Mouse (Mus musculus) liver, postnatal 0 days (tissue): ENCODE data around the gene Prpf39. TPM values are rescaled to one million over a fixed set of nuclear protein-coding genes. Genes with fewer than 3 reads are reported as not detected.
A peak's percentile ranks its signal among the peaks of the same experiment; 100 is the strongest.

ENCODE experiments used
- ATAC-seq: fragments of 200-750 bp; cut with Nextera tagmentation; 2 replicates; pipeline ENCODE4 v1.8.0; 2017; ENCODE audit warnings: mild to moderate bottlenecking, moderate library complexity
- DNase-seq: peaks from one replicate; pipeline ENCODE4 v3.0.0-alpha.2; 2016
- H3K27ac ChIP-seq: fragments of 300-500 bp; sonication (generic); 2 replicates; pipeline ENCODE4 v1.5.1; 2014; ENCODE audit warnings: antibody characterized with exemption, moderate library complexity, mild to moderate bottlenecking, low read depth
- H3K27me3 ChIP-seq: fragments of 300-500 bp; sonication (generic); 2 replicates; pipeline ENCODE4 v1.6.1; 2014; ENCODE audit warnings: low read length, control low read depth, mixed read lengths; ENCODE audit not compliant: insufficient read depth
- H3K36me3 ChIP-seq: fragments of 300-500 bp; sonication (generic); replicated peaks from 2 replicates; pipeline ENCODE4 v1.6.1; 2014; ENCODE audit warnings: mild to moderate bottlenecking, control low read depth, low read length, moderate library complexity, mixed read lengths; ENCODE audit not compliant: insufficient read depth
- H3K4me1 ChIP-seq: fragments of 300-500 bp; sonication (generic); 2 replicates; pipeline ENCODE4 v1.6.1; 2014; ENCODE audit warnings: antibody characterized with exemption, mild to moderate bottlenecking, control low read depth; ENCODE audit not compliant: insufficient read depth
- H3K4me2 ChIP-seq: fragments of 300-500 bp; sonication (generic); 2 replicates; pipeline ENCODE4 v1.6.1; 2014; ENCODE audit warnings: low read depth, mild to moderate bottlenecking, low read length, moderate library complexity, mixed read lengths
- H3K4me3 ChIP-seq: fragments of 300-500 bp; sonication (generic); 2 replicates; pipeline ENCODE4 v1.5.1; 2014; ENCODE audit warnings: low read depth, low read length
- H3K9ac ChIP-seq: fragments of 300-500 bp; sonication (generic); replicated peaks from 2 replicates; pipeline ENCODE4 v1.6.1; 2014; ENCODE audit warnings: mild to moderate bottlenecking, moderate library complexity
- H3K9me3 ChIP-seq: fragments of 300-500 bp; sonication (generic); 2 replicates; pipeline ENCODE4 v1.6.1; 2016; ENCODE audit warnings: mild to moderate bottlenecking, control low read depth, low read length, mixed read lengths
- CTCF ChIP-seq: sonication (generic); IDR thresholded peaks from 2 replicates; pipeline ENCODE4 v1.5.1; 2016; ENCODE audit warnings: antibody characterized with exemption, low read depth
- EP300 ChIP-seq: IDR thresholded peaks from 2 replicates; pipeline ENCODE4 v1.6.1; 2016; ENCODE audit warnings: antibody characterized with exemption, low read depth, mild to moderate bottlenecking
- WGBS: fragments of 180-500 bp; shearing (Covaris S2); extraction: QIAGEN DNeasy Blood & Tissue Kit; methylation state at CpG from one replicate; pipeline ENCODE4 v1.1.7; 2014; ENCODE audit not compliant: insufficient replicate concordance; 5-methylcytosine and 5-hydroxymethylcytosine counted together
- polyA plus RNA-seq: library from polyadenylated mRNA; unstranded; fragments of >200 nt; fragmentation: Nextera tagmentation; extraction: Ambion mirVana; gene quantifications from 2 replicates; pipeline ENCODE4 v1.2.1, GENCODE M21; 2015

The Prpf39 gene
- polyA plus RNA-seq, result 9.8 and 12.4 TPM in 2 replicates

DNA sequence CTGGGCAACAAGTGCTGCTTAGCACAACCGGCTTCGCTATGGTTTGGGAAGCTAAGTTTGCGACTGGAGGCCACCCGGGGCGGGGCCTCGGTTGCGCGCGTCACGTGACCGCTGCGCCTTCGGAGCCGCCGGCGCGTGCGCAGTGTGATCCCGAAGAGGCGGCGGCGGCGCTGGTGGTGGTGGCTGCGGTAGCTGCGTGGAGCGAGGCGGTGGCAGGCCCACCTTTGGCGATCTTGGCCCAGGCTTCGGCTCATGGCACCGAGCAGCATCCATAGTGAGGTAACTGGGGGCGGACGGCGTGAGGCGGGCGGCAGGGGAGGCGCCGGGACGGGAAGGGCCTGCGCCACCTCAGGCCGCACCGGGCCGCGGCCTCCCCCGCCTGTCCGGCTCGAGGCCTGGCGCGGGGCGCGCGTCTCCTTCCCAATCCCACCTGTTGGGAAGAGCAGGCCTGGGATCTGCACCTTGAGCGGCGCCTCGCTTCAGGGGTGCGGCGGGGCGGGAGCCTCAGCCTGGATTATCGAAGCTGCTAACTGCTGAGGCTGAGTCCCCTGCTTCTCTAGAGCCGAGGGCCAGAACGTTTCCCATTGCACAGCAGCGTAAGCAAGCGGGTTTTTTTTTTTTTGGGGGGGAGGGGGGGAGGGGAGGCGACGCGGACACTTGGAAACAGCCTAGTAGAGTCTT lies at the start of gene Prpf39:
Gene Prpf39, plus strand, starts transcription at position 144 of the 681 bp plus-strand sequence.
- DNase-seq (peak; percentile 93), ATAC-seq (peak; percentile 97)
- Histone ChIP-seq H3K4me2 (peak within 1 kb of the TSS; percentile 76), H3K27ac (peak within 1 kb of the TSS; percentile 93), H3K4me1 (peaks cover 13% of the 10 kb centered on the region), H3K9me3 (no peaks in the 10 kb centered on the region), H3K4me3 (peak within 1 kb of the TSS; percentile 95), H3K36me3 (no peaks in the 10 kb centered on the region), H3K9ac (peak within 1 kb of the TSS; percentile 95), H3K27me3 (no peaks in the 10 kb centered on the region)
- WGBS, result under 1% methylated on average over 56 of the region's 65 CpGs
- TF ChIP-seq EP300 (no peak), CTCF (no peak)

DNA sequence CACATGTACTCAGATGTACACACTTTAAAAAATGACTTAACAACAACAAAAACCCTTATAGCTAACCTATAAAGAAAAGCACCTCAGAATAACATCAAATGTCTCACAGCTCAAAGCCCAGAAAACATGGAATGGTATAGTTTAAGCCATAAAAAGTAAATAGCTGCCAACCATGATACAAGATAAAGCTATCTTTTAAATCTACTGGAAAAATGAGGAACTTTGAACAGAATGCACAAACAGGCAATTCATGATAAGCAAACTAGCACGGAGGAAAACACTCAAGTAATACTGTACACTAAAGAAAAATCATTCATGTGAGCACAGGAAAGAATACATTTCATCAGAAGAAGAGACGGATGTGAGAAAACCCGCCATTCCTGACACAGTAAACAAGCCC lies 28.4 kb upstream of the Prpf39 start:
- ATAC-seq (no peak), DNase-seq (no peak)
- Histone ChIP-seq H3K27me3 (no peaks in the 10 kb centered on the region), H3K9me3 (no peaks in the 10 kb centered on the region), H3K27ac (no peak overlapping the region), H3K4me2 (no peak overlapping the region), H3K4me3 (no peak overlapping the region), H3K4me1 (no peaks in the 10 kb centered on the region), H3K36me3 (peaks cover 35% of the 10 kb centered on the region), H3K9ac (no peak overlapping the region)
- 71% methylated on average over 3 of the region's 3 CpGs for WGBS
- TF ChIP-seq EP300, result no peak
- no peak for TF ChIP-seq CTCF

DNA sequence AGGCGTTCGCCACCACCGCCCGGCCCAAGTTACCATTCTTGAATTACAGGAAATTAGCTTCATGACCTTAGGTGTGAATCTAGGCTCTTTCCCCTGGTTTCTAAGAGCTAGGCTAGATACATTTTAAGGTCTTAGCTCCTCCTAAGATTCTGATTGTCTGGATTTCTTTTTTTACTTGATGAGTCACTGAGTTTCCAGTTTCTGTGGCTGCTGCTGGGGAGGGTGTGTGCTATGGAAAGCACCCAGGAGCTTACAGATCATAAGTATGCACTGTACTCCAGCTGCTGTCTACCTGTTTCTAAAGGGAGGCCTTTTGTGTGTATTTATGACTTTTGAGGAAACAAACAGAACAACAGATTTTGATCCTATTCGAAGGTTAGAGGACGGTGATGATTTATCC lies 13.3 kb upstream of the Prpf39 start:
- no peak for DNase-seq
- WGBS, result 91% methylated on average over 6 of the region's 6 CpGs
- TF ChIP-seq CTCF (no peak), EP300 (no peak)
- Histone ChIP-seq H3K27me3 (no peaks in the 10 kb centered on the region), H3K4me2 (no peak overlapping the region), H3K27ac (no peak overlapping the region), H3K9ac (no peak overlapping the region), H3K9me3 (no peaks in the 10 kb centered on the region), H3K4me1 (no peaks in the 10 kb centered on the region), H3K36me3 (peaks cover 2% of the 10 kb centered on the region; the same call in 1 of the 2 replicates), H3K4me3 (no peak overlapping the region)
- no peak for ATAC-seq

DNA sequence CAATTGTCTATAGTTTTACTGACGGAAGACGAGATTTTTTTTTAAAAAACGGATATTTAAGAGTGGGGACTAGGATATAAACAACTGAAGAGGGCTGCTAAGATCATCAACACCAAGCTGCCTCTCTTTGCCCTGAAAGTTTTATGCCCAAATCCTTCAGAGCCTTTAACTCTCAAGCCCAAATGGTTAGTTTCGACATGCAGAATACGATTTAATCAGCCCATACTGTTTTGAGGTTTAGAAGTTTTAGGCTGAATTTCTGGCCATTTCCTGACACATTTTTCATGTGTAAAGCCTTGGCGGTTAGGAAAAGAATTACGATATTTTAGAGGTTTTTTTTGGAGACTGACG lies 319 bp upstream of the Prpf39 start:
- Histone ChIP-seq H3K9me3 (no peaks in the 10 kb centered on the region), H3K27me3 (no peaks in the 10 kb centered on the region), H3K9ac (peak overlapping the region; percentile 95), H3K4me3 (peak overlapping the region; percentile 95), H3K4me1 (peaks cover 13% of the 10 kb centered on the region), H3K4me2 (peak overlapping the region; percentile 76), H3K36me3 (no peaks in the 10 kb centered on the region), H3K27ac (0 out of 2 replicates have a peak overlapping the region, but pooled peaks have one; percentile 19)
- no peak for TF ChIP-seq CTCF
- TF ChIP-seq EP300, result no peak
- WGBS, result 44% methylated on average over 8 of the region's 8 CpGs
- ATAC-seq, result 0 out of 2 replicates have a peak, but pooled peaks have one; percentile 3
- DNase-seq, result no peak

DNA sequence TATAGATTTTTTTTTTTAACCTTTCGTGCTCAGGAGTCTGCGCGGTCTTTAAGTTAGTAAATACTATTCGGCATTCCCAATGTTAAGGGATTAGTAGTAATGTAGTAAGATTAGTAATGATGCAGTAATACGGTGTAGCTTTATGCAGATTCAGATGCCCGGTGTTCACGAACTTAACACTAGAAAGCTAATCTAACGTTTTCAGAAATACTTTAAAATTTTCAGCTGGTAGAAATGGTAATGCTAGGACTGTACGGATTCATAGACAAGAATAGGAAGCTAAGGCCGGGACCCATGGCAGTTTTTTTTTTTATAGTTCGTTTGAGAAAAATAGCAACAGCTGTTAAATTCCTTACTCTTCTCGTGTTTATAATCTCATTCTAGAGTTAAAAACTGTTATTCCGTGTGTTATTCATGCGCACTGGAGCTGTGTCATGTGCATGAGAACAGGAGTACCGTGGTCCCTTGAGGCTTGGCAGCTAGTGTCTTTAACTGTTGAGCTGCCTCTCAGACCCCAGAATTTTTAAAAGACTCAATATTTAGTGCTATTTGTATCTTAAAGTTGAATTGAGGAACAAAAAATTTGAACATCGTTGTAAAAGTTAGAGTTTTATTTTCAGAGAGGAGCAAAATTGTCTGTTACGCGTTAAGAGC lies 886 bp downstream of the Prpf39 start:
- no peak for TF ChIP-seq CTCF
- TF ChIP-seq EP300, result no peak
- no peak for ATAC-seq
- peak overlapping the region; percentile 95 for H3K9ac ChIP-seq
- H3K4me3 ChIP-seq, result peak overlapping the region; percentile 95
- WGBS, result 7% methylated on average over 18 of the region's 18 CpGs
- peak overlapping the region; percentile 76 for H3K4me2 ChIP-seq
- H3K27ac ChIP-seq, result peak overlapping the region; percentile 93
- peaks cover under 1% of the 10 kb centered on the region; the same call in 1 of the 2 replicates for H3K36me3 ChIP-seq
- no peak for DNase-seq
- no peaks in the 10 kb centered on the region for H3K27me3 ChIP-seq
- no peaks in the 10 kb centered on the region for H3K9me3 ChIP-seq
- peaks cover 13% of the 10 kb centered on the region for H3K4me1 ChIP-seq

DNA sequence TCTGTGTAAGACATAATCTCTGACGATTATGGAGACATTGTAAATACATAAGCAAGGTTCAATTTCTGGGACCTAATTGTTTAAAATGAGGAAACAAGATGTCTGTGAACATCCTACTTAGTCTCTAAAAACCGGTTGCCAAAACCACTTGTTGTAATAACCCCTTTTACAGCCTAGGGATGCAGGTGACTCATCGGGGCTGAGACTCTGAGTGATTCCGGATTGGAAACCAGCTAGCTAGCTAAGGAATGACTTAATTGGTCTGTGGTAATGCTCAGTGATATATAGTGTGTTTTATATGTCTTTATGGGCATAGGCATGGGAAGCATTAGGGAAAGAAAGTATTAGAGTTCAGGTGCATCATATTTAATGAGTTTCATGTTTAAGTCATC lies 1.4 kb downstream of the Prpf39 start:
- H3K27ac ChIP-seq, result no peak overlapping the region
- H3K4me1 ChIP-seq, result peaks cover 13% of the 10 kb centered on the region
- H3K4me2 ChIP-seq, result peak overlapping the region; percentile 76
- DNase-seq, result no peak
- no peaks in the 10 kb centered on the region for H3K27me3 ChIP-seq
- ATAC-seq, result no peak
- TF ChIP-seq EP300 (no peak), CTCF (no peak)
- peaks cover 6% of the 10 kb centered on the region; the same call in 1 of the 2 replicates for H3K36me3 ChIP-seq
- peak overlapping the region; percentile 95 for H3K9ac ChIP-seq
- H3K4me3 ChIP-seq, result peak overlapping the region; percentile 95
- no peaks in the 10 kb centered on the region for H3K9me3 ChIP-seq
- 11% methylated on average over 4 of the region's 4 CpGs for WGBS
